Mouse (Mus musculus): ENCODE data around the gene Cers5.
"Not testable (repeated sequence)": the region's sequence is repeated elsewhere in the genome, so short reads cannot be mapped to it uniquely, and the experiment has no call there.

The Cers5 gene

GRCm38 (mm10) chr15:99772881-99772924, at the start of gene Cers5:
TSS of gene Cers5 (minus strand) at chr15:99772885.
- DNase-seq = not testable (repeated sequence)

GRCm38 (mm10) chr15:99819621-99820279, 47.1 kb upstream of the Cers5 start:
- no peak for DNase-seq

DNA sequence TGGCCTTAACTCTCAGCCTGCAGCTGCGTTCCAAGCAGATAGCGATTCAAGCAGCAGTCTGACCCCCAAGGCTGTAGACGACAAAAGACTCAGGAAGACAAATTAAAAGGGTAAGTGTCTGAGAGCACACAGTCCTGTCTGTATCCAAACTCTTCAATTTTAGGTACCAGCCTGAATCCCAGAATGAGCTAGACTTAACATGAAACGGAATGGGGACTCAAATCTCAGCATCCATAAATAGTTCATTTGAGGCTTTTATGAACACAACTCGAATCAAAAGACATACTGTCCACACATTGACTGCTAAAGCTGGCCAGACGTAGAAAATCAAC, 46.4 kb upstream of the Cers5 start:
- DNase-seq = no peak

DNA sequence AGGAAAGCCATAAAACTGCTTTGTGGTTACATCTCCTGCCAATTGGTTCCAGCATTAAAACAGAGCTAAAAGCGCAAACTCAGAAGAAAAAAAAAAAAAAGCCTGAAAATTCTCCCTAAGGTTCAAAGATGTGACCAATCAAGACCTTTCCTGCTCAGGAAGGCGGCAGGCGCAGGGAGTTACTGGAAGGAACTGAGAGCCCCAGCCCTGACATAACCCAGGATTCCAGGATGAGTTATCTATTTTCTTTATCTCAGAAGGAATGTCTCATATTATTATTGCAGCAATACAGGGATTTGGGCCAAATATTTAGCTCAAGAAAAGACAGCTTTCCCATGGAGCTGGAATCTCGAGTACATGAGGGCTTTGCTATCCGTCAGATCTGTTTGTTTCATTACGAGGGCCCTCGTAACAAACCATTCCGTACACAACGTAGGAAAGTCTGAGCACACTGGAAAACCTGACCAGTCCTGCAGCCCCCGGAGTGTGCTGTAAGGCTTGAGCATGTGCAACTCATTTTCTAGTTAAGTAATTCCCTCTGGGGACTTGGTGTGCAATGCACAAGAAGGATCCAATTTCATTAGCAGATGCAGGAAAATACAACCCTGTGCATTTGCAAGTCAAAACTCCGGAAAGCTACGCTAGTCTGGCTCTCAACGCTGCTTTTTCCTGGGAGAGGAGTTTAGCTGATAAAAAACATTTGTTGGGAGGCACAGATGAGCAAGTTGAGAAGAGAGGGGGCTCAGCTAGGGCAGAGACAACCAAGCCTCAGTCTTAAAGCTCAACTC, 45.8 kb upstream of the Cers5 start:
- DNase-seq = peak; percentile 68

DNA sequence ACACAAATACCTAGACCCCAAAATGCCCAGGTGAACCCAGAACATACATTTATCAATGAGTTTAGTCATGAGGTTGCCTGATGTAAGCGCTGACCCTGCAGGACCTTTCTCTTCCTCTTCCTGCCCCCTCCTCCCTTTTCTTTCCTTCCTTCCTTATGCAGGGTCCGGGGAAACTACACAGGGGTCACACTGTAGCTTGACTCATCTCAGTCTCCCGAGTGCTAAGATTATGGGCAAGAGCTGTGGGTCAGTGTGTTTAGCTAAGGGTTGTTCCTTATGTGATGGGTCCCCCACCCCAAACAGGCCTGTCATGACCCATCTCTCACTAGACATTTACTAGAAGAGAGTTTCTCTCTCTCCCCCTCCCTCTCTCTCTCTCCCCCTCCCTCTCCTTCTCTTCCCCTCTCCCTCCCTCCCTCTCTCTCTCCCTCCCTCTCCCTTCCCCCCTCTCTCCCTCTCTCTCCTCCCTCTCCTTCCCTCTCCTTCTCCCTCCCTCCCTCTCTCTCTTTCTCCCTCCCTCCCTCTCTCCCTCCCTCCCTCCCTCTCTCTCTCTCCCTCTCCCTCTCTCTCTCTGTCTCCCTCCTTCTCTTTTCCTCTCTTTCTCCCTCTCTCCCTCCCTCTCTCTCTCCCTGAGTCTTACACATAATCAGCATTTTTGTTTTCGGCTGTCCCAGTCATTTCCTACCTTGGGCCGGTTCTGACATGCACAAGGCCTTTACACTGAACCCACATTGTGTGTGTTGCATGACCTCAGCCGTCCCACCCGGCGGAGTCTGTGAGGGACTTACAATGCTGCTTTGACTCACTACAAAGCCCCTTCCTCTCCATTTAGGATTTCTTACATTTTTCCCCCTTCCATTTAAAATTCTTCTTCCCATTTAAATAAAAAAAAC, 44.9 kb upstream of the Cers5 start:
- no peak for DNase-seq

DNA sequence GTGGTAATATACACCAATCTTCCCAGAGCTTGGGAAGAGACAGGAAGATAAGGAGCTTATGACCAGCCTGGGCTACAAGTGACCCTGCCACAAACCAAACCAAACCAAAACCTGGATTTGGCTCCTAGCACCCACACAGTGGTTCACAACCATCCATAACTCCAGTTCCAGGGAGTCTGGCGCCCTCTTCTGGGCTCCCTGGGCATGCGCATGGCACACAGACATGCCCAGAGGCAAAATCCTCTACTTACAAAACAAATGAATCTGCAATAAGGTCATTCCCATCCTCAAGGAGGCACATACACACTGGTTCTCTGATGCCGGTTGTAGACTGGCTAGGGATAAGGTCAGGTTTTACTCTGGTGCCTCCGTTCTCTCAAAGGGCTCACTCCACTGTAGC, 43.3 kb upstream of the Cers5 start:
- no peak for DNase-seq

DNA sequence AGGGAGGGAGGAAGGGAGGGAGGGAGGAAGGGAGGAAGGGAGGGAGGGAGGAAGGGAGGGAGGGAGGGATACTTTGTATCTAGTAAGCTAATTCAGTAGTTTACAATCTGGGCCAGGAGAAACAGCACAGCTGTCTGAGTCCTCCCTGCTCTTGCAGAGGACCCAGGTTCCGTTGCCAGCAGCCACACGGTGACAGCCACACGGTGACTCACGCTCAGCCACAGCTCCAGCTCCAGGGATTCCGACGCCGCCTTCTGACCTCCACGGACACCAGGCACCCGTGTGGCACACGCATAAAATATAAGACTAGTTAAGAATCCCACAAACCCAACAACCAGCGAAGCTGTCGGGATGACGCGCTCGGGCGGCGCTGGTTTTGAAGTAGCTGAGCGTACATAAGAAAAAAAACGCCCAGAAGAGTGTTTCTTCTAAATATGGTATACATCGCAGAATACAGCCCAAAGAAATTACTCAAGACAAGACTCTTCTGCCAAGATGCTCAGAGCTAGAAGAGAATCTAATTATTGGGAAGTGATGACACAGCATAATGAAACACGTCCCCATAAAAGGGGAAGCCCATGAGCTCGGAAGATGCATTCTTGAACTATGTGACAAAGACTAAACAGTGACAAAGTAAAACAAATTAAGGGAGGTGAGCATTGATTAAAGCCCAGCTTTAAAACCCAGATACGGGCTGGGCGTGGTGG, 42.0 kb upstream of the Cers5 start:
- no peak for DNase-seq

GRCm38 (mm10) chr15:99813639-99814038, 41.0 kb upstream of the Cers5 start:
- no peak for DNase-seq

DNA sequence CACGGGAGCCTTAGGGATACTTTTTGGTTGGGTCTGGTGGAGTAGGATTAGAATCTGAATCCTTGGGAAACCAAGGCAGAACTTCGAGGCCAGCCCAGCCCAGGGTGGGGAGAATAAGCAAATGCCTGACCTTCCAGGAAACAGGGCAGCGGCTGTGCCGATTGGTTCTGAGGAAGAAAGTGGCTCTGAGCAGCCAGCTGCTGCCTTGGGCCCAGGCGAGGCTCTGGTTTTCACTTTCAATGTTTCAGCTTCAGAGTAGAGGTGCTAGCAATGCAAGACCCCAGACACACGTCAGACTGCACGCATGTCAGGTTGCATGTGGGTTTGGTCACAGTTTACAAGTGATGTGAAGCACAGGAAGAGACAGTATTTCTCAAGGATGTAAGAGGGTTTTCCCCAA, 39.4 kb upstream of the Cers5 start:
- no peak for DNase-seq

GRCm38 (mm10) chr15:99807776-99808735, 35.4 kb upstream of the Cers5 start:
- no peak for DNase-seq

- DNase-seq = no peak
Observed at GRCm38 (mm10) chr15:99806171-99806570, 33.5 kb upstream of the Cers5 start.

DNA sequence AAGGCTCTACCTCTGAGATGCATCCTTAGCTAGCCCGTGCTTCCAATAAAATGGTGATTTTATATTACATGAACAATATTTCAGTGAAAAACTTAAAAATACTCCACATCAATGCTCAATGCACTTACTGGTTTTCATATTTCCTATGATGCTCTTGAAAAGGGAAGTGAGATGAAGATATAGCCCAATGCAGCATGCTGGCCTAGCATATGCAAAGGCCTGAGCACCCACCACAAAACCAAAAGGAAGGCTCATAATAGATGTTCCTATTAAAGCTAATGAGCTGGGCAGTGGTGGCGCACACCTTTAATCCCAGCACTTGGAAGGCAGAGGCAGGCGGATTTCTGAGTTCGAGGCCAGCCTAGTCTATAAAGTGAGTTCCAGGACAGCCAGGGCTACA, 33.0 kb upstream of the Cers5 start:
- DNase-seq = no peak

DNA sequence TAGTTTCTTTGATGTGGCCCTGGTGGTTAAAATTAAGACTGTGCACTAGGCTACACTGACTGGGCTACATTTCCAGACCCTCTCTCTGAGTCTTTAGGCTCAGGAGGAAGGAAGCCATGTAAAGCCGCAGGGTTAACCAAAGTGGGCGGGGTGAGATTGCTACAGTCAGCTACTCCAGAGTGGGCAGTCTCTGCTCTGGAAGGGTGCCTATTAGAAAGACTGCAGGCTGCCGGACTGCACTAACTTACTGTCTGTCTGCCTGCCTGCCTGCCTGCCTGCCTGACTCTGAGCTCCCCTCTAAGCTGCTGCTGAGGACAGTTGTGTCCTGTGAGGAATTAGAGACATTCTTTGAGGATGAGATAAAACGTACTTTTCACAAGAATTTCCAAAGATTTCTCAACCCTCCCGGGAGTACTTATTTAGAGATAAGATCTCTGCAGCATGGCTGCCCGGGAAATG, 30.5 kb upstream of the Cers5 start:
- DNase-seq = peak; percentile 28

- no peak for DNase-seq
Observed at GRCm38 (mm10) chr15:99801885-99802572, 29.3 kb upstream of the Cers5 start.

- DNase-seq = no peak
Observed at GRCm38 (mm10) chr15:99799706-99800105, 27.0 kb upstream of the Cers5 start.

- DNase-seq = no peak
Observed at GRCm38 (mm10) chr15:99797898-99798297, 25.2 kb upstream of the Cers5 start.

GRCm38 (mm10) chr15:99796735-99797134, 24.1 kb upstream of the Cers5 start:
- no peak for DNase-seq

DNA sequence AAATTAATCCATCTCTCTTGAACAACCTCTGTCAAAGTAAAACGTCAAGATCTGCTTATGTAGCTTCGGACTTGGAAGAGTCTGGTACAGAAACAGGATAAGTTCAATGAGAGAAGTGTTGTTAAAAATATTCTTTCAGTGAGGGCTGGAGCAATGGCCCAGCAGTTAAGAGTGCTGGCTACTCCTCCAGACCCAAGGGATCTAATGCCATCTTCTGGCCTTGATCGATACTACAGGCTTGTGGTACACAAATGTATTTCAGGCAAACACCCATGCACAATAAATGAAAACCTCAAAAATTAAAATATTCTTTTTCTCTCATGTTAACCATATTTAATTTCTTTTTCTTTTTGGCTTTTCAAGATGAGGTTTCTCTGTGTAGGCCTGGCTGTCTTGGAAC, 23.4 kb upstream of the Cers5 start:
- DNase-seq = no peak

DNA sequence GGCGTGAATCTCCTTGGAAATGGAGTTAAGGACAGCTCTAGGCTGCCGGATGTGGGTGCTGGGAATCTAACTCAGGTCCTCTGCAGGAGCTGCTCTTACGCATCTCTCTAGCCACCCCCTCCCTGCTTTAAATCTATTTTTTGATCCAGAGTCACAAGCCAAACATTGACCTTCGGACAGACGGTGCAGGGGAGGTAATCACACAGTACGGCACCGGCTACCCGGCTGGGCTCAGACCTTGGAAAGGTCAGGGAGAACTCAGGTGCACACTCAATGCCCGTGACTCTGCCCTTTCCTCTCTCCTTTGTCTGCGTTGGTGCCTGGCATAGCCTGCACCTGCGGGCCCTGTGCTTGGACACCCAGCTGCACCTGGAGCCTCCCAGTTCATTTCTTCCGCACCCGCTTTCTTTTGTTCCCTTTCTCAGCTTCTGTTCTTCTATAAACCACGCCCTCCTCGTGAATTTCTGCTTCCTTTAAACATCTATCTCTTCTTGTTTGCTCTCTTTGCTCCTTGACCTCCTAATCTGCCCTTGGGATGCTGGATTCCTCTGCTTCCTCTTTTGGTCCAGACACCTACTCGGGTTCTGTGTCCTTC, 19.6 kb upstream of the Cers5 start:
- no peak for DNase-seq

DNA sequence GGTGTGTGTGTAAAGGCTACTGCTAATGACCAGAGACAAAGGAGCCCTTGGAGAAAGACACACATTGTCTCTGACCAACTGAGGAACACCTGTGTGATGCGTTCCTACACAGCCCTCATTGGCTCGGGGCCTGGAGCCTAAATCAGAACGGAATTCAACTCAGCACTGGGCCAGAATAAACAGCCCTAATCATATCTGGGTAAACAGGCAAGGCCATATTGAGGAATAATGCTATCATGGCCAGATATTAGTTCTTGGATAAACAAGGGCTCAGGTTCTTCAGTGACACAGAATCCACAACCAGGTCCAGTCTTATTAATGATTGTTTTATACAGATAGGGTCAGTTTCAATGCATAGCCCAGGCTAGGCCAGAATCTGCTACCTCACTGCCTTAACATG, 18.3 kb upstream of the Cers5 start:
- no peak for DNase-seq

- DNase-seq = no peak
Observed at GRCm38 (mm10) chr15:99790464-99790863, 17.8 kb upstream of the Cers5 start.
